Mouse (Mus musculus) erythroblast, embryonic 14.5 days (primary cell): ENCODE data around the gene C2cd5. TPM values are rescaled to one million over a fixed set of nuclear protein-coding genes. Genes with fewer than 3 reads are reported as not detected.

ENCODE experiments used
- H3K27me3 ChIP-seq: 2 replicates; pipeline ENCODE4 v1.6.1; 2012; ENCODE audit warnings: inconsistent platforms; ENCODE audit not compliant: control insufficient read depth
- H3K36me3 ChIP-seq: 2 replicates; pipeline ENCODE4 v1.6.1; 2012; ENCODE audit warnings: mild to moderate bottlenecking, inconsistent platforms; ENCODE audit not compliant: control insufficient read depth
- H3K4me1 ChIP-seq: 2 replicates; pipeline ENCODE4 v1.6.1; 2012; ENCODE audit warnings: inconsistent platforms; ENCODE audit not compliant: control insufficient read depth
- H3K4me3 ChIP-seq: replicated peaks from 2 replicates; pipeline ENCODE3; 2012; ENCODE audit warnings: moderate library complexity, mild to moderate bottlenecking, inconsistent platforms
- H3K9me3 ChIP-seq: 2 replicates; pipeline ENCODE4 v1.6.1; 2012; ENCODE audit warnings: low read length, inconsistent platforms, mixed read lengths; ENCODE audit not compliant: control insufficient read depth
- GATA1 ChIP-seq: IDR thresholded peaks from 2 replicates; pipeline ENCODE4 v1.6.1; 2012; ENCODE audit warnings: low read length, inconsistent platforms, mixed read lengths
- TAL1 ChIP-seq: IDR thresholded peaks from 3 replicates; pipeline ENCODE4 v1.6.1; 2012; ENCODE audit warnings: low read length, inconsistent platforms, mixed read lengths
- polyA plus RNA-seq: library from polyadenylated mRNA; stranded (reverse); fragments of >175 nt; gene quantifications from 2 replicates; pipeline ENCODE4 v1.2.3, GENCODE M21; 2012

C2cd5 gene
- polyA plus RNA-seq, 1 experiment: 4.5 TPM

DNA sequence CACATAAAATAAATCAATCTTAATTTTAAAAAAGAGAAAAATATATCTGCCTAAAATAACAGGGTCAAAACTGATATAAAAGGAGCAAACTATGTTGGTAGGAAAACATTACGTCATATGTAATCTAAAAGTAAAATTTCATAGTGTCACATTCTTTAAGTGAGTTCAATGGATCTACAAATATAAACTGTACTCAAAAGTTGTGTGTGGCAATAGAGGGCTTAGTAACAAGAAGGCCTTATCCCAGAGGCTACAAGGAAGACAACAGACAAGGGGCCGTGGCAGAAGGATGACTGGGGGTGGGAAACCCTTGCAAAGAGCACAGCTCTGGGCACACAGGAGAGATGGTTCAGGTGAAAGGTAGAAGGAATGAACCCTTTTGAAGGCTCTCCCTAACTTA lies 50.8 kb downstream of the C2cd5 start:
- no peaks in the 10 kb centered on the region for H3K4me1 ChIP-seq
- H3K36me3 ChIP-seq: peaks cover 75% of the 10 kb centered on the region
- H3K4me3 ChIP-seq: no peak overlapping the region
- H3K9me3 ChIP-seq: no peaks in the 10 kb centered on the region
- H3K27me3 ChIP-seq: no peaks in the 10 kb centered on the region
- TF ChIP-seq TAL1 (no peak), GATA1 (no peak)

DNA sequence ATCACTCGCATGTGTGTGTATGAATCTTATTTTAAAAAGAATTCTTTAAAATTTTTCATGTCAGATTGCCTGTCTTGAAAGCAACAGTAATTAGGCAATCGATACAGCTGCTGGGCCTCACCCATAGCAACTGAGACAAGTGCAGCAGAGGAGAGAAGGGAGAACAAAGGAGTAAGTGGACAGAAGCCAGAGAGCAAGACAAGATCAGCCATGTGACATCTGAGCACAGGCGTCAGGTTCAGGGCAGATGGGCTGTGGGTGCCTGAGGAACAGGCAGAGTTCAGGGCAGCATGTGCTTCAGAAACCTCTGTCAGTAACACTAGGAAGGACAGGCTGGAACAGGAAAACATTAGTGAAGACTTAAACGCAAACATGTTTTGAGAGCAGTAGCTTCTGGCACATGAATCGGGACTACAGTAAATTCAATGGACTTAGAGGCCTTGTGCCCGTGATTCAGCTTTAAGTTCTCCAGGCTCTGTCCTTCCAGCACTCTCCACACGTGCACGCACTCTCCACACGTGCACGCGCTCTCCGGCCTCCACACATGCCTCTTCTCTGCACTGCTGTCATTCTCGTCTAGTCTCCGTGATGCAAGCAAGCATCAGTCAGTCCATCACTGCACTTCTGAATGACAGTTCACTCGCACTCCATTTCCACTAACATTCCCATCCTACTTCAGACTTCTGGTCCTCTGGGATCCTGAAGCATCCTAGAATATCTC lies 52.2 kb downstream of the C2cd5 start:
- Histone ChIP-seq H3K4me3 (no peak overlapping the region), H3K27me3 (no peaks in the 10 kb centered on the region), H3K36me3 (peaks cover 72% of the 10 kb centered on the region), H3K9me3 (no peaks in the 10 kb centered on the region), H3K4me1 (no peaks in the 10 kb centered on the region)
- no peak for TF ChIP-seq GATA1
- no peak for TF ChIP-seq TAL1

DNA sequence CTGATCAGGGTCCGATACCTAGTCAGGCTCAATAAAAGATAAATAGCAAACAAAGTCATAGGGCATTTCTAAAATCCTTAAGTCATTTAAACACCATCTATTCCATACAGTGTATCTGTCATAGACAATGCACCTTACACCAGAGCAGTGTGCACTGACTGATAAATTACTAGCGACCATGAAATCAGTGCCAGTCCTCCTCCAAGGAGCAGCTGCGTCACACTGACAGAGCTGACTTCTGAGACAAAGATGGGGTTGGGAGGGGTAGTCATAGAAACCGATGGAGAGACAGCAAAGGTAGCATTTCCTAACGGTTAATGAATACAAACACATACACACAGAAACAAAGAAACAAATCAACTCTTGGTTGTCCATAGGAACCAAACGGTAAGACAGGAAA lies 58.4 kb downstream of the C2cd5 start:
- no peak overlapping the region for H3K4me3 ChIP-seq
- TF ChIP-seq GATA1: no peak
- no peak for TF ChIP-seq TAL1

DNA sequence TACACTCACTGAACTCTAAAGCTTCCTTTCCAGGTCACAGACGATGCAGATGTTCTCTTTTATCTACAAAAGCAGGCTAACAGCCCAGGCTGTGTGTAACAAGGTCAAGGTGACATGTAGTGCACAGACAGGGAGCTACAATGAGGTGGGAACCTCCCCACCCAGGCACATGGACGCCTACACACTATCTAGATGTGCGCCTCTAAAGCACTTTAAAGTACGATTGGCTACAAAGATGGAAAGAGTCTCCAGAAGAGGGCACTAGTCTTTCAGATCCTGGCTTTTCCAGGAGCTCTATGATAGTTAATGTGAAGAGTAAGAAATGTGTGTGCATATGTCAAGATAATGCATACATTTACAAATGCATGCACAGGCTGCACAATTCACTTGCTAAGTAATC lies 64.7 kb downstream of the C2cd5 start:
- TF ChIP-seq TAL1 (no peak), GATA1 (no peak)
- Histone ChIP-seq H3K9me3 (no peaks in the 10 kb centered on the region), H3K4me3 (no peak overlapping the region), H3K36me3 (peaks cover 90% of the 10 kb centered on the region), H3K4me1 (no peaks in the 10 kb centered on the region), H3K27me3 (no peaks in the 10 kb centered on the region)

More for the DNA sequence above, 58.4 kb downstream of the C2cd5 start:
- Histone ChIP-seq H3K36me3 (peaks cover 76% of the 10 kb centered on the region), H3K4me1 (no peaks in the 10 kb centered on the region), H3K27me3 (no peaks in the 10 kb centered on the region), H3K9me3 (no peaks in the 10 kb centered on the region)

DNA sequence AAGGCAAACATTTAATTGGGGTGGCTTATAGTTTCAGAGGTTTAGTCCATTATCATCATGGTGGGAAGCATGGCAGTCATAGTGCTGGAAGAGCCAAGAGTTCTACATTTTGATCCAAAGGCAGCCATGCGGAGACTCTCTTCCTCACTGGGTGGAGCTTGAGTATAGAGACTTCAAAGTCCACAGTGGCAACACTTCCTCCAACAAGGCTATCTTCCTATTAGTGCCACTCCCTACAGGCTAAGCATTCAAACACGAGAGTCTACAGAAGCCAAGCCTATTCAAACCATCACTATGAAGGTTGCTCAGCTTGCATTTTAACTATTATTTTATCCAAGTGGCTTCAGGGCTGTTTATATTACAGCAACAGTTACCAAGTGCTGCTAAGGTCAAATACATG lies 65.4 kb downstream of the C2cd5 start:
- no peaks in the 10 kb centered on the region for H3K27me3 ChIP-seq
- no peaks in the 10 kb centered on the region for H3K9me3 ChIP-seq
- H3K36me3 ChIP-seq: peaks cover 90% of the 10 kb centered on the region
- no peaks in the 10 kb centered on the region for H3K4me1 ChIP-seq
- TF ChIP-seq TAL1 (no peak), GATA1 (no peak)
- H3K4me3 ChIP-seq: no peak overlapping the region

DNA sequence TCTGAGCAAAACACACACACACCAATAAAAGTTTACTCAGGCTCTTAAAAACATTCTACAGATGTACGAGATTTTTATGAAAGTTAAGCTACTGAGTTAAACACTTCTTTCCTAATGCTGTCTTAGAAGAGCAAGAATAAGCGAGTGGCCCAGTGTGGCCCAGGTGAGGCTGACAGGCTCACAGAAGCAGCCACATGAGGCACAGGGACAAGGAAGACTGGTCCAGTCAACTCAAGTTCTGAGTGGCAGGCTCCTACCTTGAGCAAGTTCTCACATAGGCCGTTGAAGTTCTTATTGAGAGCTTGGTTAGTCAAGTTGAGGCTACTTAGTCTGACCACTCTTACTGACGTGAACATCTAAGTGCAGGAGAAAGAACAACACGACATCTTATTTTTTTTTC lies 69.4 kb downstream of the C2cd5 start:
- no peak overlapping the region for H3K4me3 ChIP-seq
- no peaks in the 10 kb centered on the region for H3K27me3 ChIP-seq
- TF ChIP-seq GATA1: no peak
- H3K9me3 ChIP-seq: no peaks in the 10 kb centered on the region
- no peaks in the 10 kb centered on the region for H3K4me1 ChIP-seq
- peaks cover 85% of the 10 kb centered on the region for H3K36me3 ChIP-seq

DNA sequence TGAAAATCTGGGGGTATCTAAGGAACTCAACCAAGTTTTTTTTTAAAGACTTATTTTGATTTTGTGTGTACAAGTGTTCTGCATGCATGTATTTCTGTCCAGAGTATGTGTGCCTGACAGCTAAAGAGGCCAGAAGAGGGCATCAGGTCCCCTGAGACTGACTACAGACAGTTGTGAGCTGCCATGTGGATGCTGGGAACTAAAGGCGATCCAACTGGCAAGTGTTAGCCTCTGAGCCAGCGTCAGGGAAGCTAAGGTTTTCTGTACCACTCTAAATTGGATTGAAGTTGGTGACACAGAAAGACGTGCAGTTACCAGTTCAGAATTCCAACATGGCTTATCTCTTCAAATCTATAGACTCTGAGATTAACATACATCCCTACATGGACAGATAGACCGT lies 72.0 kb downstream of the C2cd5 start:
- Histone ChIP-seq H3K4me3 (no peak overlapping the region), H3K27me3 (no peaks in the 10 kb centered on the region), H3K36me3 (peaks cover 77% of the 10 kb centered on the region)

DNA sequence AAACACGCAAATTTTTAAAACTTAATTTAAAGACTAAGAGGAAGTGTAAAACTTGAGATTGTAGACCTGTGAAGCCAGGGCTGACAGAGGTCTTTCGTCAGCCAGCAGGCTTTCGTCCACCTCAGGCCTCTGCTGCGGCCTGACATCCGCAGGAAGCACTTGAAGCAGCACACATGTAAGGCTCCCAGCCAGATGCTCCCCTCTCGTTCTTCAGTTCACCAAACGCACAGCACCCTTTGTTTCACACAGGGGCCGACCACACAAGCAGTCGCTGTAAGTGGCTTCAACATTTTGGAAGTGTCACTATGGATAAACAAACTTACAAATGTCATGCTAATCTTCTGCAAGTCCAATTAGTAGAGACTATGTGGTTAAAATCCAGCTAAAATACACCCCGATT lies 72.5 kb downstream of the C2cd5 start:
- H3K27me3 ChIP-seq: no peaks in the 10 kb centered on the region
- peaks cover 72% of the 10 kb centered on the region for H3K36me3 ChIP-seq
- no peak overlapping the region for H3K4me3 ChIP-seq
- H3K9me3 ChIP-seq: no peaks in the 10 kb centered on the region
- H3K4me1 ChIP-seq: no peaks in the 10 kb centered on the region
- TF ChIP-seq TAL1: no peak
- TF ChIP-seq GATA1: no peak

More for the DNA sequence above, 72.0 kb downstream of the C2cd5 start:
- H3K4me1 ChIP-seq: no peaks in the 10 kb centered on the region
- no peaks in the 10 kb centered on the region for H3K9me3 ChIP-seq
- TF ChIP-seq GATA1 (no peak), TAL1 (no peak)

DNA sequence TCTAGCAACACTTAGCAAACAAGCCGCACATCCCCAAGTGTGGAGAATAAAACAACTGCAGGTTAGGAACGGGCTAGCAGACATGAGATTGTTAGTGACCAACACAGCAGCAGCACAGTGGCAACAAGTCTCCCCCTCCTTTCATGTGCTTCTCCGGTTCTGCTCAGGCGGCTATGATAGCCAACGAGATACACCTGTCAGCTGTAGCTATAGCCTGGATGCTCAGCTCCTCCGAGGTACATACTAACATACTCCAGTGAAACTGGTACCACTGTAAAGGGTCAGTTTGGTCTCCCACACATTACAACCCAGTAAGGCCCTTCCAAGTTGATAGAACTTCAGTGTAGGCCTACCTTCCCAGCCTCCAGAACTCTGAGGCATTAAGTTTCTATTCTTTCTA lies 76.2 kb downstream of the C2cd5 start:
- H3K9me3 ChIP-seq: no peaks in the 10 kb centered on the region
- H3K4me1 ChIP-seq: no peaks in the 10 kb centered on the region
- H3K36me3 ChIP-seq: peaks cover 66% of the 10 kb centered on the region
- H3K4me3 ChIP-seq: no peak overlapping the region
- TF ChIP-seq TAL1: no peak
- no peak for TF ChIP-seq GATA1
- no peaks in the 10 kb centered on the region for H3K27me3 ChIP-seq

DNA sequence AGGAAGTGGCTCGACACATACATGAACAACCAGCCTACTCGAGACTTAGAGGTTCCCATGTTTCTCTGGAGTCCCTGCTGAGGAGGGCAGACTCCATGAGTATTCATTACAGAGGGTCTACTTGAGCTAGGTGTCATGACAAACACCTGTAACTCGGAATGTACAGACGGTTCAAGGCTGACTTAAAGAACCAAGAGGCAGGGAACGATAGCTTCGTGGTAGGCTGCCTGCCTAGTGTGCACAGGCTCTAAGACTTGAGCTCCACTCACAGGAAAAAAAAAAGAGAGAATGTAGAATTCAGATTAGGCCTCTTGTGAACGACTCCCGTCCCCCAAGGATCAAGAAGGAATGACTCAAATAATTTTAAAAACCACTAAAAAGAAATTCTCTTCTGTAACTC lies 78.2 kb downstream of the C2cd5 start:
- Histone ChIP-seq H3K36me3 (peaks cover 67% of the 10 kb centered on the region), H3K9me3 (no peaks in the 10 kb centered on the region), H3K4me3 (no peak overlapping the region), H3K4me1 (no peaks in the 10 kb centered on the region), H3K27me3 (no peaks in the 10 kb centered on the region)
- no peak for TF ChIP-seq GATA1
- TF ChIP-seq TAL1: no peak
